Mouse (Mus musculus): ENCODE data around the gene Bub3.

The Bub3 gene

DNA sequence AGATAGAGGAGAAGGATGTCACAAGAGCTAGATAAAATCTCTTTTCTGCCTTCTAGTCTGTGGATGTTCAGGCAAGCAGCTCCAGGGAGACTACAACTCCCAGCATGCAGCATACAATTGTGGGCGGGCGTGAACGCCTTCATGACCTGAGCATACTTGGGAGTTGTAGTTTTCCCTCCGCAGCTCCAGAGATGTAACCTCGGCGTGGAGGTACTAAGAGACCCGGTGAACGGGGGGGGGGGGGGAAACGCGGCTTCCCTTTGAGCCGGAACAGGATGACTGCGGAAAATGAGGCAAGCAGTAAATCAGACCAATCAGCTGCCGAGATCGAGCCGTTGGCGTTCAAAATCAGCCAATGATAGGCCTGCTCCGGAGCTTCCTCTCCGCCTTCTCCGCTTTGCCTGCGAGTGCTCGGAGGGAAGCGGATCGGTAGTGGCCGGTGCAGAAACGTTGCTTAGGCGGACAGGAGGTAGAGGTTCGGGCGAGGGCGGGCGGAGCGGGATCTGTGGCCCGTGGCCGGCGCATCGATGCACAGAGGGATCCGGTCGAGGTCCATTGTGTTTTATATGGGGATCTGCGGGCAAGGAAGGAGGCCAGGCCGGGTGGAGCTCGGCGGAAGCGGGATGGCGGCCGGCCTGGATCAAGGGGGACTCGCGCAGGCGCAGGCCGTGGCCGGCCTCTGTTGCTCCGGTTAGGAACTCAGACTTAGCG lies at the start of gene Bub3:
Bub3 (plus strand) TSS at position 237 of the 711 bp plus-strand sequence.
- DNase-seq (ENCODE audit: inconsistent ontology term) = peak; percentile 93

GRCm38 (mm10) chr7:131539979-131540378 lies 20.0 kb upstream of the Bub3 start:
- DNase-seq (ENCODE audit: inconsistent ontology term) = peak; percentile 59

- no peak for DNase-seq (ENCODE audit: inconsistent ontology term)
These were observed 18.6 kb upstream of the Bub3 start for GRCm38 (mm10) chr7:131541184-131542114.

DNA sequence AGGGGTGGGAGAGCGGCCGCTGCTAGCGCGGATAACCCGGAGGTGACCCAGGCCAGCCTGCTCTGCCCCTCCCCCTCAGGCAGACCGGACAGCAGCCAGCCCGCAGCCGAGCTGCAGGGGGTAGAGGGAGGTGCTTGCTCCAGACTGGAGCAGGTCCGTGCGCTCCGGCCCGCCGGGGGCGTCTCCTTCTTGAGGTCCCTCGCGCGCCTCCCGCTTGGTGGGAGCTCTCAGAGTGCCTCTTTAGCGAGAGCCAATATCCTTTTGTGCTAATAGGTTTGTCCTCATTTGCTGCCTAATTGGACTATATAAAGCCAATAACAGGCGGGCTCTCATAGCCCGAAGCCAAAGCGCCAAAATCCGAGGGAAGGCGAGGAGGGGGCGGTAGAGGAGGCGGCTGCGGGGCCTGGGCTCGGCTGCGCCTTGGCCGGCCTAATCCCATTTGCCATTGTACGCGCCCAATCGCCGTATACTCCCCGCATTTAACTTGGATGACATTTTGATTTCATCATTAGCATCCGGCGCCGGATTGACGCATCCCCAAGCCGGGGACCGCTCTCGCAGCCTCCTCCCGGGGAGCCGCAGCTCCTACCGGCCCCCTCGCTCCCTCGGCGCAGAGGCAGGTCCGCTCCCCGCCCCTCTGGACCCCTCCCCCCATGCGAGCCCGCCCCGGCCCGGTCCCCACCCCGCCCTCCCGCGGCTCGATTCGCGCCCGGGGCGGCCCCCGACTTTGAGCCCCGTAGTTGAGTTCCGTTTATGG lies 17.7 kb upstream of the Bub3 start, which contains the start of gene Hmx3:
Hmx3 (plus strand) TSS at position 753 of the 757 bp plus-strand sequence.
- no peak for DNase-seq (ENCODE audit: inconsistent ontology term)

GRCm38 (mm10) chr7:131542872-131543622 lies 17.0 kb upstream of the Bub3 start:
- no peak for DNase-seq (ENCODE audit: inconsistent ontology term)

DNA sequence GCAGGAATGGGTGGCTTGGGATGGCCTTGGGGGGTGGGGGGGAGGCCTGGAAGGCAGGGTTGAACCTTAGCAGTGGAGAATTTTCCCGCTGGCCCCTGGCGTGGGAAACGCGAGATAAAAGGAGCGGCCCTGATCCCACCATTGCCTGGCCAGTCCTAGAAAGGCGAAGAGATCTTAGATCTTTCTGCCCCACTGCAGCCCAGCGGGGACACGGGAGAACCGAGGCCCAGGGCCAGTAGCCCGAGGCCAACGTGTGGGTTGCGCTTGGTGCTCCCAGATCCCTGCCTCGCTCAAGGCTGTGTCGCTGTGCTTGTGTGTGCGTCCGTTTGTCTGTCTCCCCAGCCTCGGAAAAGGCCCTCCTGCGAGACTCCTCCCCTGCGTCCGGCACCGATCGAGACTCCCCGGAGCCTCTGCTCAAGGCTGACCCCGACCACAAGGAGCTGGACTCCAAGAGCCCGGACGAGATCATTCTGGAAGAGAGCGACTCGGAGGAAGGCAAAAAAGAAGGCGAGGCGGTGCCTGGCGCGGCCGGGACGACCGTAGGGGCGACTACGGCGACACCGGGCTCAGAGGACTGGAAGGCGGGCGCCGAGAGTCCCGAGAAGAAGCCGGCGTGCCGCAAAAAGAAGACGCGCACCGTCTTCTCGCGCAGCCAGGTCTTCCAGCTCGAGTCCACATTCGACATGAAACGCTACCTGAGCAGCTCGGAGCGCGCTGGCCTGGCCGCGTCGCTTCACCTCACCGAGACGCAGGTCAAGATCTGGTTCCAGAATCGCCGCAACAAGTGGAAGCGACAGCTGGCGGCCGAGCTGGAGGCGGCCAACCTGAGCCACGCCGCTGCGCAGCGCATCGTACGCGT lies 16.2 kb upstream of the Bub3 start:
- no peak for DNase-seq (ENCODE audit: inconsistent ontology term)

DNA sequence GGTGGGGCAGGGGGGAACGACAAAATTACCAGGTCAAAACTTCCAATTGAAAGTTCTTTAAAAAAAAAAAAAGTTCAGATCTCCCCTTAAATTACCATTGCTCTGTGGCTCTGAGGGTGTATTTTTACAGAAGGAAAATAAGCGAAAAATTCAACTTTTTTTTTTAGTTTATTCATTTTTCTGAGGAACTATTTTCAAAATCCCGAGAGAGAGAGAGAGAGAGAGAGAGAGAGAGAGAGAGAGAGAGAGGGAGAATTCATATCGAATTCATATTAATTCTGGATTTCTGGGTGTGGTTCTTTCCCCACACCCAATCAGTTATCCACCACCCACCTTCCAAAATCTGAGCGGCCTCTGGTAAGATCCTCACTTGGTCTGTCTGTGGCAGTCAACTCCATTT lies 15.2 kb upstream of the Bub3 start:
- DNase-seq (ENCODE audit: inconsistent ontology term) = no peak

- no peak for DNase-seq (ENCODE audit: inconsistent ontology term)
These were observed 14.2 kb upstream of the Bub3 start for GRCm38 (mm10) chr7:131545701-131546385.

- no peak for DNase-seq (ENCODE audit: inconsistent ontology term)
These were observed 13.6 kb upstream of the Bub3 start for GRCm38 (mm10) chr7:131546423-131546822.

GRCm38 (mm10) chr7:131547481-131547880 lies 12.5 kb upstream of the Bub3 start:
- DNase-seq (ENCODE audit: inconsistent ontology term) = no peak

DNA sequence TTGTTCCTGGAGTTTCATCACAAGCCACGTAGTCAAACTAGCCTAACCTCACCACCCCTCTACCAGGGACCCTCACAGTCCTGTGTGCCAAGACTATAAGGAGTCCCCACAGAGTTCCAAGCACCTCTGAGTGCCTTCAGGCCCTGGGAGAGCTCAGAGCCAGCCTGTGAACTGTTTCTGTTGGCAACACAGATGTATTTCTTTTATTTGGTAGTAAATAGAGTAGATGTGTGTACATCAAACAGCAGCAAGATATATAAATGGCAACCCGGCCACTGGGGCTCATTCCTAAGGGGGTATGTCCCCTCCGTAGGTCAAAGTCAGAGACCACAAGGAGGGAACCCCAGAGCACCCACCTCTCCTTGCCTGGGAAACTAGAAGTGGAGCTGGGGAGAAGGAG lies 11.5 kb upstream of the Bub3 start, which contains the start of gene Hmx2:
Hmx2 (plus strand) TSS at position 301 of the 400 bp plus-strand sequence.
- no peak for DNase-seq (ENCODE audit: inconsistent ontology term)

DNA sequence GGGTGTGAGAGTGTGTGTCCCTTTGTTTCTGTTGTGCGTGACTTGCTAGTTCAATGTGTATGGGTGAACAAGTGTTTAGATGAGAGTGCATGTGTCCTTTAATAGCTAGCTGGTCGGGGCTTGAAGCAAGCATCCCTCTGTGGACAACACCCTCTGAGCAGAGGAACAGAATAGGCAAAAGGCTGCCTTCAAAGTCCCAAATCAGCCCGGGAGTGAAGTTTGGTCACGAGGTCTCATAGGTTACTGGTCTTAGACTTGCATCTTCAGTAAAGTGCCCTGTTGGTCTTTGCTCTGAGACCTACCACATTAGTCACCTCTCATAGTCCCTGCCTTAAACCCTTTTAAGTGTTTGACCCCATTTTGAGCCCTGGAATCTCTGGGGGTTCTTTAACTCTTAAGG lies 8.6 kb upstream of the Bub3 start:
- no peak for DNase-seq (ENCODE audit: inconsistent ontology term)

DNA sequence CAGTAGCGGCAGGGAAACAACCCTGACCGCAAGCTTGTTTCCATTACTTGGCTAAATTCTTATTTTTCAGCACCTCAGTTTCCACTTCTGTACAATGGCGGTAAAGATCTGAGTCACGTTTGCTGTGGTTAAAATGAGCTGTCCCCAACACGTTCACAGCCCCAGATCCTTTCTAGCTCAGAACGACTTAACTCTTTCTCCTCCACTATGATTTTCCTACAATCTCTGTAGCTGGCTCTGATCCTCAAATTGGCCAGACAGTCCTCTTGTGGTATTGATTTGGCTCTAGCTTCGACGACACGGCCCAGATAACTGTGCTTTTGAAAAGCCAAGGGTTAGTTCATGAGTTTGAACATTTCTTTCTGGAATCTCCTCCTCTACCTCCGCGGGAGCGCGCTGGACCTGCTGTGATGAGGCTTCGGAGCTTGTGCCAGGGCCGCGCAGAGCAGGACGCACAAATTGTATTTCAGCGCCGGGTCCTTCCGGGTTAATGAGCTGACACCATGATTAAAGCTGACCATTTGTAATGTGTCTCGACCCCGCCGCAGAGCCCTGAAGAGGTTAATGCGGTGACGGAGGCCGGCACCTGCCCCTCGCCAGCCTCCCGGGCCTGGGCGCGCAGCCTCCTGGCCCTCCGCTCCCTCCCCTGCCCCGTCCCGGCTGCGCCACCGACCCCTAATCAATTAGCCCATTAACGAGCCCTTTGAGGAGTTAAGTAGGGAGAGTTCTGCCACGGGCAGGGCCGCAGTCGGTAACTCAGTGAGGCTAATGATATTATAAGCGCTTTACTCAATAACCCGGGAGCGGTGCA lies 7.9 kb upstream of the Bub3 start:
- DNase-seq (ENCODE audit: inconsistent ontology term) = no peak

GRCm38 (mm10) chr7:131552781-131553180 lies 7.2 kb upstream of the Bub3 start:
- DNase-seq (ENCODE audit: inconsistent ontology term) = no peak

DNA sequence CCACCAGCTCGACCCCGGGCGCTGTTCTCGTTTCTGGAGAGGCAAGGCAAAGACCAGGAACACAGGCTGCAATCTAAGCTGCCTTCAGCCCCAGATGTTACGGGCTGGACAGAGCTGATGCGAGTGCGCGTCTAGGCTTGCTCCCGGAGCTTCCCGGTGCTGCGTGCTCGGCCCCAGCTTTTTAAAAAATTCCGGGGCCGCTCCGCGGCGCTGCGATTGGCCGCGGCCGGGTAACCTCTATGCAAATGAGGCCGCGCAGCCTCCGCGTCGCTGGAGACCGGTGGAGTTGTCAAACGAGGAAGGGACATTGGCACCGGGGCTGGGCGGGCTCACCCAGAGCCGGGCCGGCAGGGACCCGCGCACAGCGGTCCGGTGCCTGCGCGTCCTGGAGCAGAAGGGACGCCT lies 6.2 kb upstream of the Bub3 start:
- no peak for DNase-seq (ENCODE audit: inconsistent ontology term)

- no peak for DNase-seq (ENCODE audit: inconsistent ontology term)
These were observed 5.5 kb upstream of the Bub3 start for GRCm38 (mm10) chr7:131554341-131555180.

- DNase-seq (ENCODE audit: inconsistent ontology term) = no peak
These were observed 4.5 kb upstream of the Bub3 start for GRCm38 (mm10) chr7:131555301-131556081.
